In genomic region chrX:12587958-12588355, GRCm38 (mm10) we compare ENCODE assay signal across 8 mouse cellular contexts. TPM values are rescaled to one million over a fixed set of nuclear protein-coding genes. Genes with fewer than 3 reads are reported as not detected.
A peak's percentile ranks its signal among the peaks of the same experiment; 100 is the strongest.
DNase-seq lines count a peak whose midpoint lies in the region; ATAC-seq and TF ChIP-seq lines count a peak whose summit lies in the region.

No protein-coding gene starts in this region.

- no peaks in the 10 kb centered on the region for H3K27me3 ChIP-seq in heart, embryonic 14.5 days (ENCODE audit: control insufficient read depth, insufficient read depth, low read length)
- H3K27me3 ChIP-seq in G1E (ENCODE audit: insufficient read depth, low read length) = no peaks in the 10 kb centered on the region
- no peaks in the 10 kb centered on the region for H3K27me3 ChIP-seq in forebrain, embryonic 14.5 days (replicated peaks; ENCODE audit: control insufficient read depth, insufficient read depth, low read length)
- no peaks in the 10 kb centered on the region; the same call in 1 of the 2 replicates for H3K27me3 ChIP-seq in liver, postnatal 0 days (ENCODE audit: insufficient read depth, low read length)

- peak overlapping the region; percentile 61 to 72 for H3K4me3 ChIP-seq in heart, embryonic 14.5 days (ENCODE audit: control insufficient read depth in 1 of 2, insufficient read depth in 1 of 2, low read depth in 1 of 2, low read length in 2 of 2)
- peak overlapping the region; percentile 77 for H3K4me3 ChIP-seq in G1E (ENCODE audit: low read depth, low read length)
- H3K4me3 ChIP-seq in forebrain, embryonic 14.5 days (ENCODE audit: low read depth, low read length) = peak overlapping the region; percentile 61
- H3K4me3 ChIP-seq in liver, postnatal 0 days (ENCODE audit: low read depth, low read length) = peak overlapping the region; percentile 76

- WGBS in heart, embryonic 14.5 days = 28% methylated on average over 17 of the region's 18 CpGs
- WGBS in forebrain, embryonic 14.5 days = 33% methylated on average over 18 of the region's 18 CpGs
- WGBS in liver, postnatal 0 days (ENCODE audit: insufficient replicate concordance) = 18% methylated on average over 9 of the region's 18 CpGs

- H3K4me1 ChIP-seq in heart, embryonic 14.5 days (ENCODE audit: control insufficient read depth in 2 of 2, insufficient read depth in 2 of 2, low read length in 2 of 2) = no peaks in the 10 kb centered on the region
- H3K4me1 ChIP-seq in G1E (ENCODE audit: insufficient read depth, low read depth, low read length) = peaks cover 25% of the 10 kb centered on the region
- H3K4me1 ChIP-seq in forebrain, embryonic 14.5 days (ENCODE audit: control insufficient read depth, insufficient read depth, low read length) = no peaks in the 10 kb centered on the region
- H3K4me1 ChIP-seq in liver, postnatal 0 days (ENCODE audit: insufficient read depth) = no peaks in the 10 kb centered on the region

- H3K9ac ChIP-seq in heart, embryonic 14.5 days (ENCODE audit: low read length) = peak overlapping the region; percentile 89
- H3K9ac ChIP-seq in forebrain, embryonic 14.5 days (ENCODE audit: low read length) = peak overlapping the region; percentile 77
- H3K9ac ChIP-seq in liver, postnatal 0 days (replicated peaks) = peak overlapping the region; percentile 82

- no peaks in the 10 kb centered on the region for H3K9me3 ChIP-seq in heart, embryonic 14.5 days (ENCODE audit: control insufficient read depth, low read length)
- H3K9me3 ChIP-seq in G1E (replicated peaks) = no peaks in the 10 kb centered on the region
- H3K9me3 ChIP-seq in forebrain, embryonic 14.5 days (replicated peaks; ENCODE audit: control insufficient read depth, low read length) = no peaks in the 10 kb centered on the region
- H3K9me3 ChIP-seq in liver, postnatal 0 days (ENCODE audit: low read length) = no peaks in the 10 kb centered on the region

- H3K4me2 ChIP-seq in heart, embryonic 14.5 days (ENCODE audit: low read length) = peak overlapping the region; percentile 64
- H3K4me2 ChIP-seq in forebrain, embryonic 14.5 days (ENCODE audit: low read length) = peak overlapping the region; percentile 49
- H3K4me2 ChIP-seq in liver, postnatal 0 days (ENCODE audit: low read depth, low read length) = peak overlapping the region; percentile 78

- H3K36me3 ChIP-seq in heart, embryonic 14.5 days (ENCODE audit: control insufficient read depth, insufficient read depth, low read length) = no peaks in the 10 kb centered on the region
- H3K36me3 ChIP-seq in G1E (replicated peaks) = peaks cover 32% of the 10 kb centered on the region
- H3K36me3 ChIP-seq in forebrain, embryonic 14.5 days (ENCODE audit: control insufficient read depth, insufficient read depth, low read length) = no peaks in the 10 kb centered on the region
- no peaks in the 10 kb centered on the region for H3K36me3 ChIP-seq in liver, postnatal 0 days (replicated peaks; ENCODE audit: insufficient read depth, low read length)

- ATAC-seq in heart, embryonic 14.5 days (ENCODE audit: insufficient number of reproducible peaks, insufficient read depth, low FRiP score, low read depth) = peak; percentile 32; the same call in 1 of the 2 replicates
- no peak for ATAC-seq in G1E (ENCODE audit: extremely low read depth, insufficient number of reproducible peaks, low FRiP score, poor library complexity, severe bottlenecking)
- ATAC-seq in forebrain, embryonic 14.5 days = peak; percentile 60
- ATAC-seq in liver, postnatal 0 days = peak; percentile 37

- no peak for DNase-seq in heart, adult 11 months
- DNase-seq in G1E (ENCODE audit: low spot score) = no peak
- DNase-seq in forebrain, embryonic 14.5 days (ENCODE audit: low spot score) = peak; percentile 4
- DNase-seq in liver, postnatal 0 days = no peak
- DNase-seq in adrenal gland, adult (ENCODE audit: inconsistent age in 2 of 2, low spot score in 1 of 2) = no peak
- no peak for DNase-seq in cerebellum, postnatal 14 days
- no peak for DNase-seq in cerebellum, postnatal 25 days

- TF ChIP-seq CTCF in G1E (IDR thresholded peaks at IDR 0.05; ENCODE audit: low read depth, low read length) = no peak
- TF ChIP-seq CTCF in liver, postnatal 0 days (IDR thresholded peaks at IDR 0.05; ENCODE audit: low read depth) = no peak

- peak overlapping the region in 1 of 2 experiments; percentile 62; a peak in 1 of 4 replicates for H3K27ac ChIP-seq in heart, embryonic 14.5 days (replicated peaks in 1 of 2; ENCODE audit: control insufficient read depth in 1 of 2, insufficient read depth in 1 of 2, low read depth in 2 of 2, low read length in 2 of 2)
- H3K27ac ChIP-seq in forebrain, embryonic 14.5 days (ENCODE audit: low read depth, low read length) = peak overlapping the region; percentile 76
- peak overlapping the region; percentile 84 for H3K27ac ChIP-seq in liver, postnatal 0 days (ENCODE audit: low read depth)

- no peak for TF ChIP-seq EP300 in liver, postnatal 0 days (IDR thresholded peaks at IDR 0.05; ENCODE audit: low read depth)

RNA-seq across cellular contexts. Expression of gene Atp6ap2, which starts 0.4 kb away (rescaled TPM):
- 57.1 and 66.2 TPM in 2 replicates for polyA plus RNA-seq in heart, embryonic 14.5 days (2014; fragmentation: Nextera tagmentation; extraction: Ambion mirVana)
- total RNA-seq in G1E (2014; fragmentation: Nextera tagmentation) = 54.0 and 56.2 TPM in 2 replicates
- 122 and 137 TPM in 2 replicates for total RNA-seq in G1E (2017)
- 0.90 and 1.5 TPM in 2 replicates for polyA plus RNA-seq in G1E (2012)
- 154 and 175 TPM in 2 replicates for polyA plus RNA-seq in forebrain, embryonic 14.5 days (2014; fragmentation: Nextera tagmentation; extraction: Ambion mirVana)
- polyA plus RNA-seq in liver, postnatal 0 days (2015; fragmentation: Nextera tagmentation; extraction: Ambion mirVana) = 59.7 and 64.0 TPM in 2 replicates

Comparison
In these comparisons a context has a peak if more than half of its experiments do, and no peak if none do; other contexts are left out.
1. RNA of gene Atp6ap2, which starts 0.4 kb away (polyA plus RNA-seq): 154 to 175 TPM in forebrain, embryonic 14.5 days, 57.1 to 66.2 TPM in heart, embryonic 14.5 days and 59.7 to 64.0 TPM in liver, postnatal 0 days; 0.90 to 1.5 TPM in G1E; every median in the first group is over 10 times any median in the second.
2. Peak in every context shown above with its lines, with median percentiles within 50 percentile points of each other: H3K4me2 ChIP-seq, H3K4me3 ChIP-seq and H3K9ac ChIP-seq.